Mouse (Mus musculus) monocyte, adult 5-6 weeks (primary cell): Measurements from ENCODE around the gene Bckdha. TPM values are rescaled to one million over a fixed set of nuclear protein-coding genes. Genes with fewer than 3 reads are reported as not detected.

Experiments used
- ATAC-seq: fragments of 153-309, 156-312 bp; replicated peaks from 2 replicates; pipeline ENCODE4 v1.8.0; 2017; ENCODE audit warnings: mild to moderate bottlenecking; ENCODE audit not compliant: low TSS enrichment, insufficient number of reproducible peaks, severe bottlenecking, poor library complexity, low FRiP score
- total RNA-seq: library from RNA; stranded (forward); fragments of 200-1000, 200-491, 200-594 nt; gene quantifications from 3 replicates; pipeline ENCODE4 v1.2.3, GENCODE M21; 2017

The Bckdha gene
- total RNA-seq, 1 experiment from 2014 or later = 28.0 TPM

GRCm38 (mm10) chr7:25585351-25586204 lies 73.2 kb downstream of the Bckdha start:
- no peak for ATAC-seq

- ATAC-seq = no peak
Measured at GRCm38 (mm10) chr7:25584651-25585050, 74.1 kb downstream of the Bckdha start.

- ATAC-seq = no peak
Measured at GRCm38 (mm10) chr7:25582301-25582810, 76.4 kb downstream of the Bckdha start.

Other genes starting within 250 kb of the Bckdha start
- not detected in 3 replicates for gene Cxcl17, start 246.1 kb downstream of the Bckdha start, total RNA-seq
- 207 to 253 TPM (median 236 TPM) in 3 replicates for gene Ceacam1, start 181.4 kb downstream of the Bckdha start, total RNA-seq
- 0.78 TPM in 1 of 3 replicates, not detected in the others for gene Ceacam2, start 119.1 kb downstream of the Bckdha start, total RNA-seq
- gene Erich4, start 43.1 kb downstream of the Bckdha start, total RNA-seq = not detected in 3 replicates
- gene Dmac2, start 39.6 kb downstream of the Bckdha start, total RNA-seq = 37.9 to 60.2 TPM (median 48.5 TPM) in 3 replicates
- 3.4 to 9.2 TPM (median 5.4 TPM) in 3 replicates for gene B3gnt8, start 32.3 kb downstream of the Bckdha start, total RNA-seq
- 20.9 to 26.6 TPM (median 23.0 TPM) in 3 replicates for gene Exosc5, start 183 bp upstream of the Bckdha start, total RNA-seq
- gene Tmem91, start 16.2 kb upstream of the Bckdha start, total RNA-seq = 0.29 to 1.2 TPM (median 0.96 TPM) in 3 replicates
- 29.3 to 50.4 TPM (median 44.2 TPM) in 3 replicates for gene B9d2, start 21.8 kb upstream of the Bckdha start, total RNA-seq
- gene Tgfb1, start 28.0 kb upstream of the Bckdha start, total RNA-seq = 59.4 to 115 TPM (median 71.4 TPM) in 3 replicates
- gene Ccdc97, start 60.1 kb upstream of the Bckdha start, total RNA-seq = 33.9 to 38.4 TPM (median 36.5 TPM) in 3 replicates
- gene Hnrnpul1, start 95.8 kb upstream of the Bckdha start, total RNA-seq = 116 to 171 TPM (median 131 TPM) in 3 replicates
- 4.9 to 6.4 TPM (median 5.8 TPM) in 3 replicates for gene Axl, start 129.7 kb upstream of the Bckdha start, total RNA-seq
- not detected in 3 replicates for gene Cyp2s1, start 157.9 kb upstream of the Bckdha start, total RNA-seq
- gene Cyp2b10, start 238.6 kb upstream of the Bckdha start, total RNA-seq = not detected in 3 replicates